Mouse (Mus musculus) right cerebral cortex, postnatal 25 days (tissue): ENCODE data around the gene Syt16.

Experiments
- DNase-seq: peaks from one replicate; pipeline ENCODE4 v3.0.0; 2022

Syt16 gene

DNA sequence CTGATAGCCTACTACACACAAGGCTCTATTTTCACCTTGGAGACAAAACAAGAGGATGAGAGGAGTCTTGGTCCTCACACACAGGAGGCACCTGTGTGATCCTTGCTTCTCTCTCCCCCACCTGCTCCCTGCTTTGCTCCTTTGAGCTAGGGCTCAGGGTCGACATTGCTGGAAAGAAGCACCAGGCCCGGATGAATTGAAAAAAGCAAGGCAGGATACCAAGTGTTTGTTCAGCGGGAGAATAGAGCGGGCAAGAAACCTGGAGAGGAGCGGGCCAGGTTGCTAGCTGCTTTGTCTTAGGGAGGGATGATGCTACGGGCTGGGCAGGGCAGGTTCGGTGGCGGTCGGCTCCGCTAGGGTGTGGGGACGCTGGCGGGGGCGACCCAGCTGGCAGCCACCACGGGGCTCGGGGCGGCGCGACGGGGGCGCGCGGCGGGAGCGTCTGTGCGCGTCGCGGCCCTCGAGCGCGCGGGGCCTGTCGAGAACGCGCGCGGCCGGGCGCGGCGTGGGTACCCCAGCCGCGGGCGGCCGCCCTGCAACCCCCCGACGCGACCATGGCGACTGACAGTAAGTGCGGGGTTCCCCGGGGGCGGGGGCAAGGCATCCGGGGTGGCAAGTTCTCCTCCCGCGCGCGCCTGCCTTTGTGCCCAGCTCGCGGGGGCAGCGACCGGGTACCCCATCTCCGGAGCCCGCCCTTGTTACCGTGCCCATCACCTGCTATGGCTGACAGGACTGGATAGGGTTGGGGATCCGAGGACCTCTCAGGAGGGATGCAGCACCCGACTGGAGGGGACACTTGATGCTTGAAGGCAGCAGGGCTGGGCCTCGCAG, at the start of gene Syt16:
Syt16 (plus strand) TSS at position 365 of the 831 bp plus-strand sequence.
- DNase-seq = peak; percentile 75

DNA sequence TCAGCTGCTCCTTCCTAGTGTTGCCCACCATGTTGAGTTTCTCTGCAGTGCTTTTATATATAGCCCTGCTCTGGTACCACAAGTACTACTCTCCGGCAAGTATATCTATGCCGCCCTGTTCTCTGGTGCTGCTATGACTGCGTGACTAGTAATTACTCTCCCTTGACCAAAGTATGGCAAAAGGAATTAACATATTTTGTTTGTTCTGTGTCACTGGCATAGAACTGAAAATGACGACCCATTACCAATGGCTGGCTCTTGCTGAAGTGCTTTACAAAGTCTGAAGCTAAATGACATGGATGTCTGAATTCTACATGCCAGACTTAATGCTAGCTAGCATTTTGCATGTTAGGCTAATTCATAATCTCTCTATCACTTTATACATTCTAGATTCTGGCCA, 49.0 kb upstream of the Syt16 start:
- DNase-seq = no peak

DNA sequence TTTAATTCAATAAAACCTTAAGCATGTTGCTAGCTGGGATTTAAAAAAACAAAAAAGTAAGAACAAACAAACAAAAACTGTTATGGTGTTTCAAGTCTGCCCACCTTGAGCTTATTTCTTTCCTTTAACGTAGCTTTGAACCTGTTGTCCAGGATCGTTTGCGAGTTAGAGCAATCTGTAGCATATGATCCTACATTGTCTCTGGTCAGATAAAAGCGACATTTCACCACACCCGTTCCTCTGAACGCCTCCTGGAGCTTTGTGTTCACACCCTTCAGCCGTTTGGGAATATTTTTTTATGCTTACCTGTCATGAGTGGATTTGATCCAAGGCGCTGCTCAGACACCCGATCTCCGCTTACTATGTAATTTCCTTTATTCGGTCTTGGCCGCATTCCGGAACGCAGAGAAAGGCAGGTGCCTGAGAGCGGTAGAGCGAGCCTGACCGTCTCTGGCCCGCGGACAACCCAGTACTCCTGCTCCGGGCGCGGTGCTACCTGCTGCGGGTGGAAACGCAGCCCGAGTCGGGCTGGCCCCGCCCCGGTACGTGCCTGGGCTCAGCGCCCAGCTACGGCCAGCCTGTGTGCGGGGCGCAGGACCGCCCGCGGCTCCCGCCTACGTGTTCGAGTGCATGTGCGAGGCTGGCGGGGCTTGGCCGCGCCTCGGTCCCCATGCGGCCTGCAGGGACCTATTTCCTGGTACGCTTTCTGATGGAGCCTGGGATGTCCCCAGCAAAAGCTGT, 48.0 kb upstream of the Syt16 start:
- DNase-seq = peak; percentile 71

DNA sequence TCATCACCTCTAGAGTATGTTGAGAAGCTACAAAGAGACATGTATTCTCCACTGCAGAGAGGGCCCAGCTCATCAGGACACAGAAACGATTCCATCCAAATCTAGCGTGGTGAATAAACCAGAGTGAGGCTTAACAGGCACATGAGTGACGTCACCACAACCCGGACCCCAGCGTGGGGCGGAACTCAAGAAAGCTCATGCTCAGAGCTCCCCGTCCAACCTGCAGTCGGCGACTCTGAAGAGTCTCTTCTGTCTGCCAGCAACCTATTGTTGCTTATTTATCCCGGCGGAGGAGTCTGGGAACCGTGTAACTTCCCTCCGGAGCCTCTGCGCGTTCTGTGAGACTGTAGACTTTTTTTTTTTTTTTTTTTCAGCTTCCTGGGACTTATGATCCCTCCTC, 44.6 kb upstream of the Syt16 start:
- DNase-seq = peak; percentile 31

DNA sequence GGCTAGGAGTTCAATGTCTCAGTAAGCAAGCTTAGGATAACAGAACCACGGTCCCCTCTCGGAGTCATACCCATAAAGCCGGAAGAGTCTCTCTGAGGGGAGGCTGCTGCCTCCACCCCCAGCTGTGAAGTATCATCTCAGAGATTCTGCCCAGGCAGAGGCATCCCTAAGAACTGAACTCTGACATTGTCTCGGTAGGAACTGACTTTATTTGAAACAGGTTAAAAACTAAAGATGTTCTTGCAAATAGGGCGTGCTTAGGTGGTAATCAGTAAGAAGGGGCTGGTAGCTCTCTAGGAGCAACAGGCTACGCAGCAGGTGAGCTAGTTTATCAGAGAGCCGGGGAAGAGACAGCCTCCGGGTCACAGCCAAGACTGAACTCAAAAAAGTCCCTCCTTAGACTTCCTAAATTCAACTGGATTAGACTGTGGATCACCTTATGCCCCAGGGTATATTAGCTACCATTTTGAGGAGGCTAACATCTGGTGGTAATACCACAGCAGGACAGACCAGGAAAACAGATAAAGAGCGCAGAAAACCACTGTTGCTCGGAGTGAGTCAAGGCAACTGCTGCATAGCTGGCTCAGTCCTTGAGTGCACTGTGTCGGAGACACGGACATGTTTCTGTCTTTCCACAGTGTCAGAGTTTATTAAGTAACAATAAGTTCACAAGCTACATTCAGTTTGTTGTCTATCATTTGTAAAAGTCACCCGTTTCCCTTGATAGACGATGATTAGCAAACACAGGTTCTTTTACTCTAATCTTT, 43.9 kb upstream of the Syt16 start:
- no peak for DNase-seq

DNA sequence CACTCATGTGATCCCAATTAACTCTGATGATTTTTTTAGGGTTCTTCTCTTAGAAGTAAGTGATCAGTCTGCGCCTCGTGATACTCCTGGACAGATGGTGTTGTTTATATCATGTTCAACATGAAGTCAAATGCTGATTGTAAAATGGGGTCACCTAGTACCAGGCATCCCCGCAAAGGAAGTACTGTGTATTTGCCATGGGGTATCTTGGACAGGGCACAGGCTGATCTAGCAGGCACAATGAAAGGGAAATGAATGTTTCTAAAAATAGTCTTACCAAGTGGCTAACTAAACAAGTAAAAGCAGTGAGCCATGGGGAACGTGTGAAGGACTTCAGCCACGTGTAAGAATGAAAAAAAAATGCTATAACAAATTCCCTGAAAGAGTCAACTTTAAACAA, 42.7 kb upstream of the Syt16 start:
- DNase-seq = no peak

DNA sequence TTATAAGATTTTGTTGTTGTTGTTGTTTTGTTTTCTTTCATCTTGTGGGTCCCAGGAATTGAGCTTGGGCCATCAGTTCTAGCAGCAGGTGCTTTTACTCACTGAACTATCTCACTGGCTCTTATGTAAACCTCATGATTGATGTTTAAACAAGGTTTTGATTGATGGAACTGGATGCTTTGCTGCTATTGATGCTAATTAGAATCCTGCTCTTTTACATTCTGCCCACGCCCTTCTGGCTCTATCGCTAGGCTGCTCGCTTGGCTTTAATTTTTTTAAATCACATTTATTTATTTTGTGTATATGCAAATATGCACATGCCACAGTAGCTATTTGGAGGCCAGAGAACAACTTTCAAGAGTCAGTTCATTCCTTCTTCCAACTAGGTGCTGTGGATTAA, 39.8 kb upstream of the Syt16 start:
- no peak for DNase-seq

DNA sequence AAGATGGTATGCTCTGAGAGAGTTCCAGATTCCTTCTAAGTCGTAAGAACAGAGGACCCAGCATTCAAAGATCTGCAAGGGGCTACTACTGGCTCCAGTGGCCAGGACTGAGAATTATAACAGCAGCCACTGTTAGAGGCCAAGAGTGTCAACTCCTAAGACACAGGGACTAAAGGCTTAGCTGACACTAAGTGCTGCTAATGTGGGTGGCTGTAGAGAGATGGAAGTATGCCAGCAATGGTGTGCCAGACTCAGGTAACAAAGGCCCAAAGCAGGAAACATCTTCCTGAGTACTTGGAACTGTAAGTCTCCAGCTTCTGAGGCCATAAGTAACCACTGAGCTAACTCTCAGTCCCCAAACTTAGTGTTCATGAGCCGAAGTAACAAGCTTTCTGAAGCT, 38.6 kb upstream of the Syt16 start:
- no peak for DNase-seq

DNA sequence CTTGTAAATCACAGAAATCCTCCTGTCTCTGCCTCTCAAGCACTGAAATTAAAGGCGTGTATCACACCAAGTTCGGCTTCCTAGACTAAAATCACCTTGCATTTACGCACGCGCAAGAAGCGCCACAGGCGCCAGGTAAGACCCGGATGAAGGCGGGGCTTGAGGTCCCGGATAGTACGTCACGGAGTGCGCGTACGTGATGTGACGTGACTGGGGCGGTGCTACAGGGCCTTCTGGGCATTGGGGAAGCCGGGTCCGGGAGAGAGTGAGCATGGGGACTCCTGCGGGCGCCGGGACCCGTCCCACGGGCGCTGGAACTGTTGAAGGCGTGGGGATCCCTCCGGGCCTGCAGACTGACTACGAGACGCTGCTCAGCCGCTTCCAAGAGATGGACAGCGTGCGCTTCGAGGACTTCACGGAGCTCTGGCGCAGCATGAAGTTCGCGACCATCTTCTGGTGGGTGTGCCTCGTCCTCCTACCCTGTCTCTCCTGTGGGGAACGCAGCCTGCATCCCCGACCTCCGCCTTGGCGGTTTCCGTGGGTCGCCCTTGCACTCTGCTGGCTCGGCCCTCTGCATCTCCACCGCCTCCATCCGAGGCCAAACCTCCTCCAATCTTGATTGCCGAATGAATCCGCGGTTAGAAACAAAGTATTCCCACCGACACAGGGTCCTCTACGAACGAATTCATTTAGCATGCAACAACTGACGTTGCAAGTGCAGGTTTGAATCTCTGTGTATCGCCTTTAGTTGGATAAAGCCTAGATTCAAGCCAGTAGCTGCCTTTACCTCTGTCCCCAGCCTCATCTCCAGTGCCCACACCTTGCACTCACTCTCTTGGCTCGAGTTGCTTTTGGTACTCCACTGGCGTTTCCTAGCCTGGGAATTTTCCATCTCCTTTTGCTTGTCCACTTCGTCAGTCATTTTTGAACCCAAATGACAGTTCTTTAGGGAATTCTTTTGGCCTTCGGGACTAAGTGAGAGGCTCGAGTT, 32.9 kb upstream of the Syt16 start, which contains the start of gene Snapc1:
Snapc1 (plus strand) TSS at position 191 of the 991 bp plus-strand sequence.
- DNase-seq = peak; percentile 97

DNA sequence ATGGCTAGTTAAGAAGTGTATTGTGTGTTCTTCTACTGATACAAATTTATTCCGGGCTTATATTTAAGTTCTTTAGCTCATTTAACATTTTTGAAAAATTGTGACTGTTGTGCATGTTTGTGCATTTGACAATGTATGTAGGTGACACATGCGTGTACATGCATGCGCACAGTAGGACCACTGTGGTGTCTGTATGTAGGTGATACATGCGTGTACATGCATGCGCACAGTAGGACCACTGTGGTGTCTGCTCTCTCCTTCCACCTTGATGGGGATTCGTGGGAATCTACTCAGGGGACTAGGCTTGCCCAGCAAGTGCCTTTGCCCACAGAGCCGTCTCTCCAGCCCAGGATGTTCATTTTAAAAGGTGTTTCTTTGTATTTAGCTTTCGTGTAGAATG, 28.3 kb upstream of the Syt16 start:
- no peak for DNase-seq

DNA sequence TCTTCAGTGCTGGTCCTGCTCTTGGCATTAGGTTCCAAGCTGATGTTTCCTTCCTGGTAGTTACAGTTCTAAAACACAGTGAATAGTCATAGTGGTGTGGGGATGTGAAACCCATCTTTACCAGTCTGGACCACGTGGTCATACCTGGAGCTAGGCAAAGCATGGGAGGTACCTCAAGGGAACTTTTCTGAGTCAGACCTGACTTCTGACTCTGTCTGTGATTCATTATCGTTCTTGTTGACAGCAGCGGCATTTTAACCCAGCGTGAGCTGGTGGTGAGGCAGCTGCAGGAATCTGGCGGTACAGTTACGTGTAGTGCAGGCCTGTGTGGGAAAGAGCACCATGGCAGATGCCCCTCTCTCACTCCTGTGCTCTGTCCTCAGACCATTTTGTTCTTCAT, 22.9 kb upstream of the Syt16 start:
- no peak for DNase-seq

DNA sequence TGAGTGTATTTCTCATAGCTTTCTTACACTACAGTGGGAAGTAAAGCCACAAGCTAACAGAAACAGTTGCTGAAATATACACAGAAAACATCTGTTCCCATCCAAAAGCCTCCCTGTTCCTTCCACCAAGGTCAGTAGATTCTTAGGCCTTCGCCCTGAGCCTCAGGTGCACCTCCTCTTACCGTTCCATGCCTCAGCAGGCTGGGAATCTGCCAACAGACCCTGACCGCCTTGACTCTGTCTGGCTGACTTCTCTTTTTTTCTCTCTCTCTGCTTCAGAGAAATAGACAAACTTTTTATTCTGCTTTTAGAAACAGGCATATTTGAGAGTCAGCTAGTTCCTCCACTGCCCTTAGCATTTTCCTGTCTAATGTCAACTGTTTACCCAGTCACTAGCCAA, 19.3 kb upstream of the Syt16 start:
- no peak for DNase-seq

DNA sequence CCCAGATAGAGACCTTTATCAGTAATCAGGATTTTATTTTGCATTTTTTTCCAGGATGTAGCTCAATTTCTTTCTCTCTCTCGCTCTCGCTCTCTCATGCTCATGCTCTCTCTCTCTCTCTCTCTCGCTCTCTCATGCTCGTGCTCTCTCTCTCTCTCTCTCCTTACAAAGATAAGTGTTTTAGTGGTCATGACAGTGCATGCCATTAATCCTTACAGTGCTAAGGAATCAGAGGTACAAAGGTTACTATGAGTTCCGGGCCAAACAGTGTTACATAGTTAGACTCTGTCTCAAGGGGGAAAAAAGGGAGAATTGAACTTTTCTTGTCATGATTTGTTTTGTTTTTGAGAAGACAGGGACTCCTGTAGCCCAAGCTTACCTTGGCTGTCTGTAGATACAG, 17.8 kb upstream of the Syt16 start:
- DNase-seq = no peak

DNA sequence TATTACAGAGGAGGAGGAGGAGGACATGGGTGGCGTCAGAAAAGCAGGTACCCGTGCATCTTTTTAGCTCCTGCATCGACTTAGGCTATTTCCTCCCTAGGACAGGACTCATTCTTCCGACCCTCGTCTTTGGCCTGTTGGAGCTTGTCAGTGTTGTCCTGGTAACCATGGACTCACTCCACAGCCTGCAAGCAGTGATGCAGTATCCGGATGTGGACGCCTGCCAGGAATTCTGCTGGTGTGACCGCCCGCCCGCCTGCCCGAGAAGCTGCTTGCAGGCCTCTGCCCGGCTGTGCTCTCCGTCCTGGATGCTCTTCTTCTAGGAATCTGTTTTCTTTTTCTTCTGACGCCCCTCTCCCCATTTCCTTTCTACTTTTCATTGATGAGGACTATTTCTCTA, 14.9 kb upstream of the Syt16 start:
- peak; percentile 72 for DNase-seq

DNA sequence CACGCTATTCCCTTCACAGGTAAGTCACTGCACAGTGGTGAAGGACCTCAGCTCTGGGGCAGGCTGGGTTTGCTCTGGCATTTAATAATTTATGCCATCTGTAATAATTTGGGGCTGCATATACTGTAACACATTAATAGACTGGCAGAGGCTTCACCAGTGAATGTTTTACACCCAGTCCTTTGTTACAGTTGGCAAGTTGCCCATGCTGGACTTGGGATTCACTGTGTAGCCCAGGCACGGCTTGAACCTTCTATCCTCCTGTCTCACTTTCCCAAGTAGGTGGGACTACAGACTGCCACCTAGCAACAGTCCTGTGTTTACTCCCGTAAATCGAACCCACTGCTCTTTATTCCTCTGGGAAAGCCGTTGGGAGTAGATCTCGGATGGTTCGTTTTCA, 11.2 kb upstream of the Syt16 start:
- no peak for DNase-seq

DNA sequence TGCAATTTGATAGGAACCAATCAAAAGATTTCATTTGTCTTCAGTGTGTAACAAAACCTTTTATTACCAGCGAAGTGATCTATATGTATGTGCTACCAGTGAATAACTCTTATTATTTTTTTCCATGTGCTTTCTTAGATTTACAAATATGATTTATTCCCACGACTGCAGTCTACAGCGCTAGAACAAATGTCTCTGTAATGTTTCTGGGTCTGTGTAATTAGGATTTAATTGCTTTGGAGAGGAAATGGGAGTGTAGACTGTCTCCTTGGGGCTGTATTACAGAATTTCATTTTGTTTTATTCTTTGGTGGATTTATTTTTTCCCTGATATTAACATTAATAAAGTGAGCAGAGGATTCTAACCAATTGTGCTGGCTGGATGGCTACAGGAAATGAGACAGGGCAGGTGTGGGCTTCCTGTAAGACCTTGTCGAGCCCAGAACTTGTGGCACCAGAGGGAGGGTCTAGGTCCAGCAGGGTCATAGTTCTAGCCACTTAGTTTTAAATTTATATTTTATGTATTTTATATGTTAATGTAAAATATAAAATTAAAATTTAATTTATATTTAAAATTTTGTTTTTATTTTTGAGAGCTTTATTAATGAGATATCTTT, 9.0 kb upstream of the Syt16 start:
- no peak for DNase-seq

DNA sequence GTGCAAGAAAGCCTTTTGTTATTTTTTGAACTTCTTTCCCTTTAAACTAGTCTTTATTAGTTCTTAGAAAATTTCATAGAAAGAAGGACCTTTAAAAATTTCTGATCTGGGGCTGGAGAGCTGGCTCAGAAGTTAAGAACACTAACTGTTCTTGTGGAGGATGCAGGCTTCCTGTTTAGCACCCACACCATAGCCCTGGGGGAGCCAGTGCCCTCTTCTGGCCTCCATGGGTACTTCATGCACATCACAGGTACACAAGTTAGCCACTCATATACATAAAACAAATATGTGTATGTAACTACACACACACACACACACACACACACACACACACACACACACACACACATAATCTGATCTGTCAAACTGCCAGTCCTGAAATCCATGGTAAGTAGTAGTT, 7.9 kb upstream of the Syt16 start:
- DNase-seq = no peak

DNA sequence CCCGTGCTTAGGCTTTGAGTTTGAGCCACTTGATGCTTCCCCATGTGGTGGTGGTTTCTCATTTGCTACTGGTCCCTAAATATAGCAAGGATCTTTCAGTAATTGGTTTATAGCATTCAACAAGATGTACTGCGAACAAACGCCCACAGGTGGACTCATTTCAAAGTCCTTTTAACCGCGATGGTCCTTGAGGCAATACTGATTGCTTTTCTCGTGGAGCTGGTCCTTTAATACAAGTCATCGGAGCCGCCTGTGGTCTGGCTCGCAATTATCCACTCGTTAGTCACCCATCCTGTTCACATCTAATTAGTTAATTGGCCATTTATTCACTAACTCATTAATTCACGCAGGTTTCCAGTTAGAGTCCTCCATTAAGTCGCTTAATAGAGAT, 560 bp upstream of the Syt16 start:
- no peak for DNase-seq

DNA sequence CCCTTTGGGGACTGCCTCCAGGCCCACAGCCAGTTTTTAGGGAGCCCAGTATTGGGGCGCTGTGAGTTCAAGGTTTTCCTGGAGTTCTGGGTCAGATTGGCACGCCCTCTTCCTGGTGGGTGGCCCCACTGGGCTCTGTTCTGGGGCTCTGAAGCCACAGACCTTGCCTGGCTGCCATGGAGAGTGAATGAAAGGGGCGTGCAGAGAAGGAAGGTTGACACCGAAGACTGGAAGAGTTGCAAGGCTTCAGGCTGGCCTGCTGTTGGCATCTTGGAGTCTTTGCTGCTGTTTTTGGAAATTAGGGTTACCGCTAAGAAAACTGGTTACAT, 631 bp downstream of the Syt16 start:
- DNase-seq = peak; percentile 41

DNA sequence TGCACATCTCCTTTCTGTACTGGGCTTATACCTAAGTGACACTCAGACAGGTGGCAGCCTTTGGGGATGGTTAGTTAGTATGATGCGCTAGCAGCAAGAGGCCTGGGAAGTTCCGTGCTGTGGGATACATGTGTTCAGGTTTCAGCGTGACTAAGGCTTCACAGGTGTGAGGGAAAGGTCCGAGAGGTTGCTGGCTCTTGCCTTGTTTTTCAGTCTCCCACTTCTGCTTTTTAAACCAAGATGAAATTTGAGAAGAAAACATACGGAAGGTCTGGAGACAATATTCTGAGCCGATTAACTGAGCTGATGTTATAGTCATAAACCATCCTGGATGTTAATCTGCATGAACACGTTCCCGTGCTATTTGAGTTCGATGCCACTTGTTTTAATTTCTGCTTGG, 5.0 kb downstream of the Syt16 start:
- DNase-seq = no peak

DNA sequence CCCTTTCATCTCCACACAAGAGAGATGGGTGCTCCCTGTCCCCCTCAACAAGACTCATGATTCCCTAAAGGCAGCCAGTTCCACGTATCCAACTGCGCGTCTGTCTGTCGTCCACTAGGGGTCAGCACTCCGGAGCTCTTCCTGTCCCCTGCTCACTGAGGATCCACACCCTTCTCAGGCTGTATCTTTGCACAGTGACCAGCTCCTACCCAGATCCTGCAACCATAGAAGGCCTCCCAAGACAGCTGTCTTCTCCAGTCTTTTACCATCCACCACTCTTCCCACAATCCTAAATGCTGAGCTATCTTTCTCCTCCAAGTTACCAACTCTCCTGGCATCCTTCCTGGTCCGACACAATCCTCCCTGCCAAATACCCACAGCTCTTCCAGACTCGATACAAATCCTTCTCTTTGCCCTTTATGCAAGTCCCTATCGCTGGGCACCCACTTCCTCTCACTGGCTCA, 12.0 kb downstream of the Syt16 start:
- DNase-seq = peak; percentile 64

DNA sequence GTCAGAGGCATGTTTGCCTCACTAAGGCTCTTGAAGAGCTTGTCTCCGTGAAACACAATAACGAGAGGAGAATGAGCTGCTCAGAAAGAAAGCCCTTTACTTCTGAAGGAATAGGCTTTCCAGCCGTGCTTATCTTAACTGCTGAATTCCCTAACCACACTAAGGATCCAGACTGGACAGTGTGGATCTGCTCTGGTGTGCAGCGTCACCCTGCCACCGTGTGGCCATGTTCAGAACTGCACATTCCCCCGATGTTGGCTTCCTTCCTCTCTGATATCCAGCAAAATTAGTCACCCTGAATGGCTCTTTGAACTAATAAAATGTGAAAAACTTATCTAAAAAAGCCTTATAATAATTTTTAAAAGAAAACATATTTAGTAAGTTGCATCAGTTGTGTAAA, 16.3 kb downstream of the Syt16 start:
- peak; percentile 84 for DNase-seq
